Comparison of ENCODE assay signal across 11 mouse cellular contexts in genomic region chr1:60627786-60628453, GRCm38 (mm10).
DNase-seq lines count a peak whose midpoint lies in the region; ATAC-seq lines count a peak whose summit lies in the region.
"Had no signal": no experiment of that assay in that cellular context is flagged by ENCODE, and none has a peak within 500 bp of the region (broad histone marks: within the 10 kb centered on the region; RNA-seq: fewer than 3 reads in every experiment).

No protein-coding gene starts in this region.

- H3K4me2 ChIP-seq in forebrain, embryonic 11.5 days (ENCODE audit: low read depth, low read length, severe bottlenecking): no peak overlapping the region
- no peak overlapping the region for H3K4me2 ChIP-seq in forebrain, embryonic 16.5 days (ENCODE audit: low read length)
- H3K4me2 ChIP-seq in kidney, embryonic 16.5 days (replicated peaks; ENCODE audit: low read depth, low read length): no peak overlapping the region

- 0 out of 2 replicates have a peak, but pooled peaks have one; percentile 18 for ATAC-seq in forebrain, embryonic 11.5 days (replicated peaks; ENCODE audit: low FRiP score)
- ATAC-seq in forebrain, embryonic 16.5 days: no peak
- ATAC-seq in kidney, embryonic 16.5 days (ENCODE audit: low FRiP score, low TSS enrichment): no peak
- ATAC-seq in CD4-positive, CD25-positive, alpha-beta regulatory T cell, adult 4 months: peak; percentile 47
- ATAC-seq: Patski had no signal

- no peaks in the 10 kb centered on the region for H3K9me3 ChIP-seq in forebrain, embryonic 11.5 days (ENCODE audit: control insufficient read depth, low read length)
- no peaks in the 10 kb centered on the region for H3K9me3 ChIP-seq in forebrain, embryonic 16.5 days (ENCODE audit: control insufficient read depth, low read length)
- H3K9me3 ChIP-seq in kidney, embryonic 16.5 days (ENCODE audit: low read length): no peaks in the 10 kb centered on the region

- peaks cover 9% of the 10 kb centered on the region for H3K4me1 ChIP-seq in forebrain, embryonic 11.5 days (replicated peaks; ENCODE audit: control insufficient read depth, insufficient read depth, low read length)
- peaks cover 11% of the 10 kb centered on the region for H3K4me1 ChIP-seq in forebrain, embryonic 16.5 days (replicated peaks; ENCODE audit: control insufficient read depth, insufficient read depth, low read length)
- H3K4me1 ChIP-seq in kidney, embryonic 16.5 days (ENCODE audit: insufficient read depth, low read length): no peaks in the 10 kb centered on the region

- no peaks in the 10 kb centered on the region for H3K36me3 ChIP-seq in forebrain, embryonic 11.5 days (ENCODE audit: control insufficient read depth, insufficient read depth, low read length)
- H3K36me3 ChIP-seq in forebrain, embryonic 16.5 days (ENCODE audit: control insufficient read depth, insufficient read depth): no peaks in the 10 kb centered on the region
- H3K36me3 ChIP-seq in kidney, embryonic 16.5 days (ENCODE audit: insufficient read depth, low read length): no peaks in the 10 kb centered on the region

- H3K27ac ChIP-seq in forebrain, embryonic 11.5 days (ENCODE audit: low read depth, low read length): no peak overlapping the region
- no peak overlapping the region for H3K27ac ChIP-seq in forebrain, embryonic 16.5 days (ENCODE audit: low read length)
- H3K27ac ChIP-seq in kidney, embryonic 16.5 days (ENCODE audit: low read length): no peak overlapping the region
- H3K27ac ChIP-seq: left cerebral cortex, adult 2 months had no signal

- no peak for DNase-seq in forebrain, embryonic 11.5 days (ENCODE audit: low spot score)
- DNase-seq in kidney, postnatal 14 days: peak; percentile 40
- peak; percentile 55 for DNase-seq in lung, postnatal 36 days
- DNase-seq in frontal cortex, postnatal 36 days (ENCODE audit: low spot score in 2 of 2): no peak
- DNase-seq in spleen, adult 12 weeks (ENCODE audit: low spot score): no peak
- DNase-seq: kidney, adult 8-10 months had no signal

- WGBS in forebrain, embryonic 11.5 days: 21% methylated on average over 9 of the region's 9 CpGs
- WGBS in forebrain, embryonic 16.5 days: 26% methylated on average over 9 of the region's 9 CpGs
- WGBS in kidney, embryonic 16.5 days: 30% methylated on average over 9 of the region's 9 CpGs

- no peak overlapping the region for H3K9ac ChIP-seq in forebrain, embryonic 11.5 days (ENCODE audit: low read length)
- no peak overlapping the region for H3K9ac ChIP-seq in forebrain, embryonic 16.5 days (replicated peaks; ENCODE audit: low read depth, low read length)
- no peak overlapping the region for H3K9ac ChIP-seq in kidney, embryonic 16.5 days (replicated peaks; ENCODE audit: low read length)

- H3K27me3 ChIP-seq in forebrain, embryonic 11.5 days (ENCODE audit: control insufficient read depth, insufficient read depth, low read length): no peaks in the 10 kb centered on the region
- H3K27me3 ChIP-seq in forebrain, embryonic 16.5 days (replicated peaks; ENCODE audit: control insufficient read depth, insufficient read depth, low read length): no peaks in the 10 kb centered on the region
- no peaks in the 10 kb centered on the region for H3K27me3 ChIP-seq in kidney, embryonic 16.5 days (ENCODE audit: insufficient read depth, low read length)
- H3K27me3 ChIP-seq: Patski had no signal

- H3K4me3 ChIP-seq in forebrain, embryonic 11.5 days (ENCODE audit: low read depth, low read length): no peak overlapping the region
- no peak overlapping the region for H3K4me3 ChIP-seq in forebrain, embryonic 16.5 days (replicated peaks; ENCODE audit: low read length)
- no peak overlapping the region for H3K4me3 ChIP-seq in kidney, embryonic 16.5 days (ENCODE audit: low read length)
- H3K4me3 ChIP-seq: left cerebral cortex, adult 2 months had no signal

Comparison
In these comparisons a context has a peak if more than half of its experiments do, and no peak if none do; other contexts are left out.
1. ATAC-seq: peak in forebrain, embryonic 11.5 days (single experiment) and CD4-positive, CD25-positive, alpha-beta regulatory T cell, adult 4 months (single experiment); none in forebrain, embryonic 16.5 days (single experiment) and kidney, embryonic 16.5 days (single experiment).
2. DNase-seq: peak in kidney, postnatal 14 days (single experiment) and lung, postnatal 36 days (single experiment); none in forebrain, embryonic 11.5 days (single experiment), frontal cortex, postnatal 36 days (0 of 2) and spleen, adult 12 weeks (single experiment).